10 mouse cellular contexts compared by ENCODE assay signal in genomic region chr12:24642370-24642802, GRCm38 (mm10). TPM values are rescaled to one million over a fixed set of nuclear protein-coding genes. Genes with fewer than 3 reads are reported as not detected.
DNase-seq lines count a peak whose midpoint lies in the region; ATAC-seq and TF ChIP-seq lines count a peak whose summit lies in the region.
"Had no signal": no experiment of that assay in that cellular context is flagged by ENCODE, and none has a peak within 500 bp of the region (broad histone marks: within the 10 kb centered on the region; RNA-seq: fewer than 3 reads in every experiment).

No protein-coding gene starts in this region.

- H3K4me1 ChIP-seq in hindbrain, embryonic 13.5 days (replicated peaks): peaks cover 8% of the 10 kb centered on the region; the same call in 1 of the 2 replicates
- H3K4me1 ChIP-seq in hindbrain, embryonic 10.5 days (replicated peaks): peaks cover 5% of the 10 kb centered on the region; the same call in 1 of the 2 replicates
- H3K4me1 ChIP-seq in stomach, postnatal 0 days (replicated peaks; ENCODE audit: control insufficient read depth, insufficient read depth): no peaks in the 10 kb centered on the region; the same call in 1 of the 2 replicates

- 65% methylated on average over 4 of the region's 4 CpGs for whole genome bisulfite sequencing in hindbrain, embryonic 13.5 days
- WGBS in hindbrain, embryonic 10.5 days: 81% methylated on average over 4 of the region's 4 CpGs
- WGBS in stomach, postnatal 0 days: 52% methylated on average over 4 of the region's 4 CpGs

- no peak for TF ChIP-seq CTCF in stomach, postnatal 0 days (IDR thresholded peaks at IDR 0.05; ENCODE audit: low read depth)

- H3K9me3 ChIP-seq in hindbrain, embryonic 13.5 days: no peaks in the 10 kb centered on the region
- no peaks in the 10 kb centered on the region for H3K9me3 ChIP-seq in hindbrain, embryonic 10.5 days
- H3K9me3 ChIP-seq in stomach, postnatal 0 days (ENCODE audit: control insufficient read depth, low read length): no peaks in the 10 kb centered on the region

- no peak for DNase-seq in hindbrain, embryonic 10.5 days (ENCODE audit: low spot score)
- peak; percentile 76 to 80 for DNase-seq in adrenal gland, postnatal 36 days
- DNase-seq in frontal cortex, postnatal 10 days (ENCODE audit: low spot score in 2 of 2): peak; percentile 61 to 66
- peak; percentile 86 for DNase-seq in kidney, postnatal 10 days
- DNase-seq in lung, postnatal 10 days: peak; percentile 79
- DNase-seq in stomach, postnatal 0 days (ENCODE audit: low spot score): peak; percentile 44
- DNase-seq in yolk sac, embryonic 10.5 days (ENCODE audit: low spot score): no peak

- H3K36me3 ChIP-seq in hindbrain, embryonic 13.5 days: no peaks in the 10 kb centered on the region
- no peaks in the 10 kb centered on the region for H3K36me3 ChIP-seq in hindbrain, embryonic 10.5 days
- H3K36me3 ChIP-seq in stomach, postnatal 0 days (ENCODE audit: control insufficient read depth, insufficient read depth, low read length): no peaks in the 10 kb centered on the region

- no peak overlapping the region for H3K4me2 ChIP-seq in hindbrain, embryonic 13.5 days
- H3K4me2 ChIP-seq in stomach, postnatal 0 days (replicated peaks; ENCODE audit: low read depth): no peak overlapping the region

- H3K27me3 ChIP-seq in hindbrain, embryonic 13.5 days: 0 out of 2 replicates have a peak, but pooled peaks cover 2% of the 10 kb centered on the region
- no peaks in the 10 kb centered on the region for H3K27me3 ChIP-seq in hindbrain, embryonic 10.5 days (ENCODE audit: insufficient read depth, poor library complexity, severe bottlenecking)
- H3K27me3 ChIP-seq in stomach, postnatal 0 days (ENCODE audit: control insufficient read depth, insufficient read depth, low read length): no peaks in the 10 kb centered on the region
- H3K27me3 ChIP-seq: CH12.LX had no signal

- TF ChIP-seq EP300 in stomach, postnatal 0 days (optimal IDR thresholded peaks at IDR 0.05): no peak

- H3K9ac ChIP-seq in hindbrain, embryonic 13.5 days: no peak overlapping the region
- no peak overlapping the region for H3K9ac ChIP-seq in stomach, postnatal 0 days (ENCODE audit: low read length)

- ATAC-seq in hindbrain, embryonic 13.5 days (ENCODE audit: low FRiP score): peak; percentile 93
- peak; percentile 55; the same call in 1 of the 2 replicates for ATAC-seq in stomach, postnatal 0 days (ENCODE audit: low FRiP score, low TSS enrichment)

- no peak overlapping the region for H3K4me3 ChIP-seq in hindbrain, embryonic 13.5 days
- H3K4me3 ChIP-seq in hindbrain, embryonic 10.5 days: no peak overlapping the region
- no peak overlapping the region for H3K4me3 ChIP-seq in stomach, postnatal 0 days (ENCODE audit: low read depth, low read length)
- H3K4me3 ChIP-seq: erythroblast, embryonic 14.5 days had no signal

- H3K27ac ChIP-seq in hindbrain, embryonic 13.5 days: peak overlapping the region; percentile 44
- H3K27ac ChIP-seq in hindbrain, embryonic 10.5 days: no peak overlapping the region
- no peak overlapping the region for H3K27ac ChIP-seq in stomach, postnatal 0 days (replicated peaks)

RNA-seq across cellular contexts. Expression of gene Klf11, which starts 8.7 kb away (rescaled TPM):
- 15.9 and 17.6 TPM in 2 replicates for polyA plus RNA-seq in hindbrain, embryonic 13.5 days (2015; fragmentation: Nextera tagmentation; extraction: Ambion mirVana)
- 13.2 and 14.0 TPM in 2 replicates for polyA plus RNA-seq in hindbrain, embryonic 10.5 days (2016; fragmentation: Nextera tagmentation; extraction: Ambion mirVana)
- 10 to 100 TPM; 12.8 to 14.2 TPM for total RNA-seq in adrenal gland, postnatal 36 days (2021)
- polyA plus RNA-seq in stomach, postnatal 0 days (2015; fragmentation: Nextera tagmentation; extraction: Ambion mirVana): 9.8 and 11.3 TPM in 2 replicates

RNA-seq across cellular contexts. Expression of gene Cys1, which starts 39.2 kb away (rescaled TPM):
- polyA plus RNA-seq in hindbrain, embryonic 13.5 days (2015; fragmentation: Nextera tagmentation; extraction: Ambion mirVana): 0.56 and 1.6 TPM in 2 replicates
- 0.34 and 0.55 TPM in 2 replicates for polyA plus RNA-seq in hindbrain, embryonic 10.5 days (2016; fragmentation: Nextera tagmentation; extraction: Ambion mirVana)
- total RNA-seq in adrenal gland, postnatal 36 days (2021): 1 to 10 TPM; 1.7 to 2.6 TPM
- polyA plus RNA-seq in stomach, postnatal 0 days (2015; fragmentation: Nextera tagmentation; extraction: Ambion mirVana): 1.4 and 1.9 TPM in 2 replicates
- total RNA-seq: CH12.LX had no signal
- polyA plus RNA-seq: erythroblast, embryonic 14.5 days had no signal

Comparison
In these comparisons a context has a peak if more than half of its experiments do, and no peak if none do; other contexts are left out.
1. DNase-seq: peak in adrenal gland, postnatal 36 days (2 of 2), frontal cortex, postnatal 10 days (2 of 2), kidney, postnatal 10 days (single experiment), lung, postnatal 10 days (single experiment) and stomach, postnatal 0 days (single experiment); none in hindbrain, embryonic 10.5 days (single experiment) and yolk sac, embryonic 10.5 days (single experiment).